Mouse (Mus musculus) liver, embryonic 16.5 days (tissue): ENCODE data around the gene Plekhm3. TPM values are rescaled to one million over a fixed set of nuclear protein-coding genes. Genes with fewer than 3 reads are reported as not detected.

Experiments
- polyA plus RNA-seq: library from polyadenylated mRNA; unstranded; fragments of >200 nt; fragmentation: Nextera tagmentation; extraction: Ambion mirVana; gene quantifications from 2 replicates; pipeline ENCODE4 v1.2.1, GENCODE M21; 2015

The Plekhm3 gene
- polyA plus RNA-seq, 1 experiment from 2014 or later, result 2.5 TPM

Other genes starting within 250 kb of the Plekhm3 start
- 1.9 and 2.2 TPM in 2 replicates for gene Fzd5, start 219.1 kb downstream of the Plekhm3 start, polyA plus RNA-seq
- 0.09 and 0.25 TPM in 2 replicates for gene Akr1cl, start 75.9 kb upstream of the Plekhm3 start, polyA plus RNA-seq
- not detected in 2 replicates for gene Cryge, start 94.3 kb upstream of the Plekhm3 start, polyA plus RNA-seq
- not detected in 2 replicates for gene Crygd, start 106.6 kb upstream of the Plekhm3 start, polyA plus RNA-seq
- not detected in 2 replicates for gene Crygc, start 116.9 kb upstream of the Plekhm3 start, polyA plus RNA-seq
- gene Crygb, start 125.5 kb upstream of the Plekhm3 start, polyA plus RNA-seq, result not detected in 2 replicates
- not detected in 2 replicates for gene Cryga, start 146.5 kb upstream of the Plekhm3 start, polyA plus RNA-seq
- not detected in 2 replicates for gene Gm28845, start 162.7 kb upstream of the Plekhm3 start, polyA plus RNA-seq
- gene D630023F18Rik, start 166.4 kb upstream of the Plekhm3 start, polyA plus RNA-seq, result 0.13 and 0.48 TPM in 2 replicates
- 136 and 151 TPM in 2 replicates for gene Idh1, start 229.7 kb upstream of the Plekhm3 start, polyA plus RNA-seq
- 3.5 and 3.7 TPM in 2 replicates for gene Pikfyve, start 229.9 kb upstream of the Plekhm3 start, polyA plus RNA-seq